Mouse (Mus musculus) heart, embryonic 13.5 days (tissue): ENCODE measurements around the gene Ncs1. TPM values are rescaled to one million over a fixed set of nuclear protein-coding genes. Genes with fewer than 3 reads are reported as not detected.
A peak's percentile ranks its signal among the peaks of the same experiment; 100 is the strongest.

ENCODE experiments used
- ATAC-seq: fragments of 200-750 bp; cut with Nextera tagmentation; 2 replicates; pipeline ENCODE4 v1.8.0; 2017; ENCODE audit warnings: moderate TSS enrichment; ENCODE audit not compliant: insufficient number of reproducible peaks, low FRiP score, low TSS enrichment; ENCODE audit errors: extremely low read depth
- H3K27ac ChIP-seq: fragments of 300-500 bp; sonication (generic); replicated peaks from 2 replicates; pipeline ENCODE4 v1.5.1; 2015; ENCODE audit warnings: moderate library complexity, mild to moderate bottlenecking, inconsistent platforms
- H3K27me3 ChIP-seq: fragments of 300-500 bp; sonication (generic); replicated peaks from 2 replicates; pipeline ENCODE4 v1.6.1; 2015; ENCODE audit warnings: mild to moderate bottlenecking, inconsistent platforms
- H3K36me3 ChIP-seq: fragments of 300-500 bp; sonication (generic); 2 replicates; pipeline ENCODE4 v1.6.1; 2015; ENCODE audit warnings: mild to moderate bottlenecking, inconsistent platforms
- H3K4me1 ChIP-seq: fragments of 300-500 bp; sonication (generic); 2 replicates; pipeline ENCODE4 v1.6.1; 2015; ENCODE audit warnings: inconsistent platforms
- H3K4me2 ChIP-seq: fragments of 300-500 bp; sonication (generic); 2 replicates; pipeline ENCODE4 v1.6.1; 2015; ENCODE audit warnings: inconsistent platforms, mild to moderate bottlenecking, moderate library complexity
- H3K4me3 ChIP-seq: fragments of 300-500 bp; sonication (generic); 2 replicates; pipeline ENCODE4 v1.5.1; 2015; ENCODE audit warnings: moderate library complexity, mild to moderate bottlenecking, inconsistent platforms
- H3K9ac ChIP-seq: fragments of 300-500 bp; sonication (generic); 2 replicates; pipeline ENCODE4 v1.6.1; 2015; ENCODE audit warnings: inconsistent platforms, mild to moderate bottlenecking, moderate library complexity
- H3K9me3 ChIP-seq: fragments of 300-500 bp; sonication (generic); 2 replicates; pipeline ENCODE4 v1.6.1; 2016; ENCODE audit warnings: inconsistent platforms
- WGBS: fragments of 180-500 bp; shearing (Covaris S2); methylation state at CpG from one replicate; pipeline ENCODE4 v1.1.7; 2015; ENCODE audit warnings: mixed read lengths; 5-methylcytosine and 5-hydroxymethylcytosine counted together
- polyA plus RNA-seq: library from polyadenylated mRNA; unstranded; fragments of >200 nt; fragmentation: Nextera tagmentation; extraction: Ambion mirVana; gene quantifications from 2 replicates; pipeline ENCODE4 v1.2.1, GENCODE M21; 2015

Gene Ncs1
- polyA plus RNA-seq, 1 experiment from 2014 or later: 36.3 TPM

- H3K9me3 ChIP-seq: peaks cover 2% of the 10 kb centered on the region; the same call in 1 of the 2 replicates
- H3K36me3 ChIP-seq: no peaks in the 10 kb centered on the region
- 54% methylated on average over 9 of the region's 9 CpGs for WGBS
- no peak overlapping the region for H3K9ac ChIP-seq
- no peak for ATAC-seq
- H3K27me3 ChIP-seq: peaks cover 3% of the 10 kb centered on the region
- no peak overlapping the region for H3K4me2 ChIP-seq
- H3K4me1 ChIP-seq: peaks cover 12% of the 10 kb centered on the region
- H3K27ac ChIP-seq: no peak overlapping the region
- H3K4me3 ChIP-seq: no peak overlapping the region
These were observed 57.6 kb downstream of the Ncs1 start for GRCm38 (mm10) chr2:31303177-31303576.

- H3K4me3 ChIP-seq: no peak overlapping the region
- H3K4me1 ChIP-seq: peaks cover 2% of the 10 kb centered on the region
- H3K4me2 ChIP-seq: no peak overlapping the region
- peaks cover 4% of the 10 kb centered on the region; the same call in 1 of the 2 replicates for H3K9me3 ChIP-seq
- no peaks in the 10 kb centered on the region for H3K36me3 ChIP-seq
- no peak overlapping the region for H3K27ac ChIP-seq
- no peak for ATAC-seq
- H3K27me3 ChIP-seq: peaks cover 7% of the 10 kb centered on the region
- WGBS: 73% methylated on average over 9 of the region's 9 CpGs
- no peak overlapping the region for H3K9ac ChIP-seq
These were observed 58.6 kb downstream of the Ncs1 start for GRCm38 (mm10) chr2:31304191-31304590.

- Histone ChIP-seq H3K27me3 (peaks cover 15% of the 10 kb centered on the region), H3K4me1 (no peaks in the 10 kb centered on the region), H3K9me3 (peaks cover 4% of the 10 kb centered on the region; the same call in 1 of the 2 replicates), H3K4me3 (no peak overlapping the region), H3K27ac (no peak overlapping the region), H3K36me3 (no peaks in the 10 kb centered on the region), H3K4me2 (no peak overlapping the region), H3K9ac (no peak overlapping the region)
- 72% methylated on average over 22 of the region's 22 CpGs for WGBS
- ATAC-seq: no peak
These were observed 59.4 kb downstream of the Ncs1 start for GRCm38 (mm10) chr2:31304801-31305665.

GRCm38 (mm10) chr2:31305684-31306083 is 60.1 kb downstream of the Ncs1 start:
- no peak overlapping the region for H3K27ac ChIP-seq
- WGBS: 42% methylated on average over 4 of the region's 4 CpGs

GRCm38 (mm10) chr2:31308257-31308656 is 62.6 kb downstream of the Ncs1 start:
- peaks cover 47% of the 10 kb centered on the region for H3K27me3 ChIP-seq
- H3K4me3 ChIP-seq: no peak overlapping the region
- no peak for ATAC-seq
- H3K36me3 ChIP-seq: no peaks in the 10 kb centered on the region
- H3K4me1 ChIP-seq: no peaks in the 10 kb centered on the region
- peaks cover 4% of the 10 kb centered on the region; the same call in 1 of the 2 replicates for H3K9me3 ChIP-seq
- no peak overlapping the region for H3K27ac ChIP-seq
- no peak overlapping the region for H3K4me2 ChIP-seq
- no peak overlapping the region for H3K9ac ChIP-seq
- 58% methylated on average over 4 of the region's 4 CpGs for WGBS

More at GRCm38 (mm10) chr2:31305684-31306083, 60.1 kb downstream of the Ncs1 start:
- no peak for ATAC-seq
- Histone ChIP-seq H3K27me3 (peaks cover 21% of the 10 kb centered on the region), H3K9ac (no peak overlapping the region), H3K4me2 (no peak overlapping the region), H3K4me1 (no peaks in the 10 kb centered on the region), H3K4me3 (no peak overlapping the region), H3K36me3 (no peaks in the 10 kb centered on the region), H3K9me3 (peaks cover 4% of the 10 kb centered on the region; the same call in 1 of the 2 replicates)

- ATAC-seq: no peak
- Histone ChIP-seq H3K4me2 (no peak overlapping the region), H3K27ac (no peak overlapping the region), H3K4me1 (peaks cover 9% of the 10 kb centered on the region), H3K36me3 (no peaks in the 10 kb centered on the region), H3K9me3 (peaks cover 4% of the 10 kb centered on the region; the same call in 1 of the 2 replicates), H3K4me3 (no peak overlapping the region), H3K27me3 (peaks cover 60% of the 10 kb centered on the region), H3K9ac (no peak overlapping the region)
- WGBS: 65% methylated on average over 15 of the region's 15 CpGs
These were observed 63.9 kb downstream of the Ncs1 start for GRCm38 (mm10) chr2:31309549-31309948.

- Histone ChIP-seq H3K9me3 (no peaks in the 10 kb centered on the region), H3K4me1 (peaks cover 21% of the 10 kb centered on the region), H3K9ac (peak within 1 kb of the TSS; percentile 44), H3K4me2 (peak within 1 kb of the TSS; percentile 70), H3K27me3 (peaks cover 99% of the 10 kb centered on the region), H3K36me3 (no peaks in the 10 kb centered on the region), H3K4me3 (peak within 1 kb of the TSS; percentile 47), H3K27ac (no peak within 1 kb of the TSS)
- no peak for ATAC-seq
- 3% methylated on average over 33 of the region's 33 CpGs for whole genome bisulfite sequencing
These were observed 68.4 kb downstream of the Ncs1 start, which contains the start of gene Hmcn2 for GRCm38 (mm10) chr2:31314007-31314465. Hmcn2 (plus strand) TSS chr2:31314415.

- peaks cover 21% of the 10 kb centered on the region for H3K4me1 ChIP-seq
- no peak overlapping the region for H3K4me3 ChIP-seq
- no peak overlapping the region for H3K4me2 ChIP-seq
- 0 out of 2 replicates have a peak overlapping the region, but pooled peaks have one; percentile 15 for H3K27ac ChIP-seq
- WGBS: 18% methylated on average over 2 of the region's 2 CpGs
- no peak for ATAC-seq
- H3K36me3 ChIP-seq: no peaks in the 10 kb centered on the region
- peaks cover 72% of the 10 kb centered on the region for H3K27me3 ChIP-seq
- no peaks in the 10 kb centered on the region for H3K9me3 ChIP-seq
- no peak overlapping the region for H3K9ac ChIP-seq
These were observed 72.5 kb downstream of the Ncs1 start for GRCm38 (mm10) chr2:31318162-31318561.

- 67% methylated on average over 2 of the region's 2 CpGs for WGBS
- Histone ChIP-seq H3K36me3 (no peaks in the 10 kb centered on the region), H3K9me3 (no peaks in the 10 kb centered on the region), H3K4me2 (no peak overlapping the region), H3K9ac (no peak overlapping the region), H3K4me3 (no peak overlapping the region), H3K27me3 (peaks cover 62% of the 10 kb centered on the region), H3K4me1 (peaks cover 24% of the 10 kb centered on the region), H3K27ac (no peak overlapping the region)
- no peak for ATAC-seq
These were observed 73.6 kb downstream of the Ncs1 start for GRCm38 (mm10) chr2:31319200-31319599.

- Histone ChIP-seq H3K36me3 (no peaks in the 10 kb centered on the region), H3K4me1 (peaks cover 15% of the 10 kb centered on the region), H3K4me2 (no peak overlapping the region), H3K4me3 (no peak overlapping the region), H3K27me3 (0 out of 2 replicates have a peak, but pooled peaks cover 3% of the 10 kb centered on the region), H3K9me3 (no peaks in the 10 kb centered on the region), H3K9ac (no peak overlapping the region), H3K27ac (no peak overlapping the region)
- no peak for ATAC-seq
- 69% methylated on average over 10 of the region's 10 CpGs for WGBS
These were observed 81.6 kb downstream of the Ncs1 start for GRCm38 (mm10) chr2:31327186-31327585.

GRCm38 (mm10) chr2:31337706-31338330 is 92.2 kb downstream of the Ncs1 start:
- Histone ChIP-seq H3K4me2 (no peak overlapping the region), H3K36me3 (no peaks in the 10 kb centered on the region), H3K4me3 (no peak overlapping the region), H3K27ac (no peak overlapping the region), H3K9ac (no peak overlapping the region), H3K27me3 (peaks cover 48% of the 10 kb centered on the region), H3K4me1 (peaks cover 60% of the 10 kb centered on the region), H3K9me3 (no peaks in the 10 kb centered on the region)
- no peak for ATAC-seq
- 36% methylated on average over 12 of the region's 12 CpGs for WGBS
